Mouse (Mus musculus) thymus, adult 2 months (tissue): Measurements from ENCODE around the gene Abhd16a.

Experiments
- CTCF ChIP-seq: fragments of 200-500 bp; IDR thresholded peaks from 2 replicates; pipeline ENCODE4 v1.5.1; 2012; ENCODE audit warnings: mild to moderate bottlenecking, control low read depth, low read length, moderate library complexity, borderline replicate concordance; ENCODE audit not compliant: control insufficient read depth, poor library complexity, insufficient read depth; ENCODE audit errors: extremely low read depth
- POLR2A ChIP-seq: fragments of 200-500 bp; IDR thresholded peaks from 2 replicates; pipeline ENCODE4 v1.6.1; 2012; ENCODE audit warnings: mild to moderate bottlenecking, low read length, control low read depth, moderate library complexity; ENCODE audit not compliant: control insufficient read depth, poor library complexity, insufficient read depth; ENCODE audit errors: extremely low read depth

DNA sequence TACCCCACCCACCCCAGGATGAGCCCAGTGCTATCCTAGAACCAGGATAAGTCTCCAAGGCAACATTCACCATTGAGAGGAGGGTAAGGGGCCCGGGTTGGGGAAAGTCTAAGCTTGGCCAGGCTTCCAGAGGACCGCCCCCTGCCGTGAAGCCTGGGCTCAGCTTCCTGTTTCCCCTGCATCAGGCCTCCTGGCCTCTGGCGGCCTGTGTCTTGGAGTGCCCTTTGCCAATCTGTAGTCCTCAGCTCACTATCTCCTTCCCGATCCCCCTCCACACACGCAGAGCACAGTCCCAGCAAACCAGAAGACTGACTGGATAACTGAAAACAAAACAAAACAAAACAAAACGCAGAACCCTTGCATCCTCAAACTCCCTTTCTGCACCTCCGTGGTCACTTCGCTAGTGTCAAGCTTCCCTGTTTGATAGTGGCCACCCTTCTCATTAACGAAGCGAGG lies 39.5 kb upstream of the Abhd16a start, which contains the start of gene Clic1:
- TF ChIP-seq POLR2A (peak; percentile 32; the same call in 1 of the 2 replicates), CTCF (0 out of 2 replicates have a peak, but pooled peaks have one; percentile 43)
